ENCODE assay signal across 20 mouse cellular contexts in genomic region chr5:140101409-140102009, GRCm38 (mm10).
A peak's percentile ranks its signal among the peaks of the same experiment; 100 is the strongest.
DNase-seq lines count a peak whose midpoint lies in the region; ATAC-seq lines count a peak whose summit lies in the region.
"Had no signal": no experiment of that assay in that cellular context is flagged by ENCODE, and none has a peak within 500 bp of the region (broad histone marks: within the 10 kb centered on the region; RNA-seq: fewer than 3 reads in every experiment).

No protein-coding gene starts in this region.

- H3K27me3 ChIP-seq in embryonic facial prominence, embryonic 15.5 days: no peaks in the 10 kb centered on the region
- H3K27me3 ChIP-seq: CH12.LX; embryonic facial prominence, embryonic 12.5 days; heart, embryonic 13.5 days; liver, embryonic 15.5 days had no signal

- no peaks in the 10 kb centered on the region for H3K36me3 ChIP-seq in embryonic facial prominence, embryonic 15.5 days
- H3K36me3 ChIP-seq: liver, embryonic 15.5 days had no signal

- ATAC-seq in CD4-positive, CD25-positive, alpha-beta regulatory T cell, adult 4 months: no peak
- ATAC-seq in embryonic facial prominence, embryonic 15.5 days (ENCODE audit: insufficient number of reproducible peaks, low FRiP score, low TSS enrichment, low read depth): no peak
- ATAC-seq: midbrain, embryonic 16.5 days had no signal

- peak overlapping the region; percentile 67; the same call in 1 of the 2 replicates for H3K27ac ChIP-seq in embryonic facial prominence, embryonic 15.5 days (replicated peaks)
- H3K27ac ChIP-seq: heart, embryonic 13.5 days; liver, embryonic 15.5 days had no signal

- peaks cover 39% of the 10 kb centered on the region for H3K4me1 ChIP-seq in embryonic facial prominence, embryonic 15.5 days
- H3K4me1 ChIP-seq: heart, embryonic 13.5 days; liver, embryonic 15.5 days had no signal

- peak; percentile 14 for DNase-seq in CD4-positive, CD25-positive, alpha-beta regulatory T cell, adult 2 months (ENCODE audit: low read depth, low spot score)
- DNase-seq in left cerebral cortex, adult 11 months (ENCODE audit: low spot score): peak; percentile 26
- no peak for DNase-seq in left cerebral cortex, postnatal 10 days (ENCODE audit: extremely low spot score in 1 of 2, low spot score in 2 of 2)
- DNase-seq in left cerebral cortex, postnatal 25 days (ENCODE audit: low spot score in 2 of 2): peak; percentile 45 to 83
- no peak for DNase-seq in ovary, postnatal 36 days (ENCODE audit: low spot score)
- no peak for DNase-seq in heart, postnatal 25 days (ENCODE audit: low spot score)
- DNase-seq: adrenal gland, adult 2 months; cerebellum, adult 11-12 months; heart, postnatal 4 days; kidney, adult 8-10 months; kidney, postnatal 25 days; lung, postnatal 10 days; thymus, adult 2 months had no signal

- no peak overlapping the region for H3K4me3 ChIP-seq in embryonic facial prominence, embryonic 15.5 days (replicated peaks)
- H3K4me3 ChIP-seq: embryonic facial prominence, embryonic 12.5 days; heart, embryonic 13.5 days; liver, embryonic 15.5 days had no signal

- no peaks in the 10 kb centered on the region for H3K9me3 ChIP-seq in embryonic facial prominence, embryonic 15.5 days (replicated peaks)
- H3K9me3 ChIP-seq: embryonic facial prominence, embryonic 12.5 days; heart, embryonic 13.5 days; liver, embryonic 15.5 days had no signal

- no peak overlapping the region for H3K4me2 ChIP-seq in embryonic facial prominence, embryonic 15.5 days (replicated peaks)
- H3K4me2 ChIP-seq: embryonic facial prominence, embryonic 12.5 days; heart, embryonic 13.5 days; liver, embryonic 15.5 days had no signal

- intact Hi-C loops in left cerebral cortex, postnatal 10 days (cut with DNase I): no loop called here
- intact Hi-C loops in left cerebral cortex, postnatal 25 days (cut with DNase I): loop anchor here (2.0 kb wide), 1 partner anchor 43 kb away; no protein-coding TSS in a partner anchor
- intact Hi-C loops in heart, postnatal 25 days (cut with DNase I): no loop called here

- no peak overlapping the region for H3K9ac ChIP-seq in embryonic facial prominence, embryonic 15.5 days
- H3K9ac ChIP-seq: embryonic facial prominence, embryonic 12.5 days; heart, embryonic 13.5 days; liver, embryonic 15.5 days had no signal

- WGBS in embryonic facial prominence, embryonic 15.5 days: 50% methylated on average over 14 of the region's 14 CpGs

Comparison
In these comparisons a context has a peak if more than half of its experiments do, and no peak if none do; other contexts are left out.
1. DNase-seq: peak in CD4-positive, CD25-positive, alpha-beta regulatory T cell, adult 2 months (single experiment), left cerebral cortex, adult 11 months (single experiment) and left cerebral cortex, postnatal 25 days (2 of 2); none in left cerebral cortex, postnatal 10 days (0 of 2), ovary, postnatal 36 days (single experiment) and heart, postnatal 25 days (single experiment).